Comparison of ENCODE assay signal across 9 mouse cellular contexts in genomic region chr3:9886765-9887626, GRCm38 (mm10).
A peak's percentile ranks its signal among the peaks of the same experiment; 100 is the strongest.
DNase-seq lines count a peak whose midpoint lies in the region; ATAC-seq lines count a peak whose summit lies in the region.
"Had no signal": no experiment of that assay in that cellular context is flagged by ENCODE, and none has a peak within 500 bp of the region (broad histone marks: within the 10 kb centered on the region; RNA-seq: fewer than 3 reads in every experiment).

No protein-coding gene starts in this region.

- no peak for DNase-seq in kidney, postnatal 10 days
- DNase-seq in brain, adult 2 months (ENCODE audit: low read depth, low spot score): peak; percentile 39
- DNase-seq in testis, postnatal 10 days (ENCODE audit: low spot score): no peak
- no peak for DNase-seq in ovary, postnatal 14 days (ENCODE audit: low spot score)
- no peak for DNase-seq in left cerebral cortex, adult 18-20 months (ENCODE audit: low spot score in 2 of 2)

- no peaks in the 10 kb centered on the region for H3K27me3 ChIP-seq in kidney, embryonic 16.5 days (ENCODE audit: insufficient read depth, low read length)
- no peaks in the 10 kb centered on the region for H3K27me3 ChIP-seq in limb, embryonic 15.5 days
- H3K27me3 ChIP-seq in neural tube, embryonic 14.5 days (ENCODE audit: control insufficient read depth, insufficient read depth, low read length): no peaks in the 10 kb centered on the region

- H3K4me2 ChIP-seq in kidney, embryonic 16.5 days (replicated peaks; ENCODE audit: low read depth, low read length): no peak overlapping the region
- H3K4me2 ChIP-seq in limb, embryonic 15.5 days: no peak overlapping the region
- no peak overlapping the region for H3K4me2 ChIP-seq in neural tube, embryonic 14.5 days (ENCODE audit: low read depth, low read length)

- H3K4me3 ChIP-seq in kidney, embryonic 16.5 days (ENCODE audit: low read length): no peak overlapping the region
- no peak overlapping the region for H3K4me3 ChIP-seq in limb, embryonic 15.5 days
- no peak overlapping the region for H3K4me3 ChIP-seq in neural tube, embryonic 14.5 days (ENCODE audit: low read depth, low read length)

- no peaks in the 10 kb centered on the region for H3K4me1 ChIP-seq in kidney, embryonic 16.5 days (ENCODE audit: insufficient read depth, low read length)
- no peaks in the 10 kb centered on the region for H3K4me1 ChIP-seq in limb, embryonic 15.5 days
- no peaks in the 10 kb centered on the region; the same call in 1 of the 2 replicates for H3K4me1 ChIP-seq in neural tube, embryonic 14.5 days (ENCODE audit: control insufficient read depth, insufficient read depth, low read length)

- no peak overlapping the region for H3K9ac ChIP-seq in kidney, embryonic 16.5 days (replicated peaks; ENCODE audit: low read length)
- no peak overlapping the region for H3K9ac ChIP-seq in limb, embryonic 15.5 days
- H3K9ac ChIP-seq in neural tube, embryonic 14.5 days (replicated peaks; ENCODE audit: low read depth, low read length): no peak overlapping the region
- H3K9ac ChIP-seq: liver, embryonic 14.5 days had no signal

- 68% methylated on average over 10 of the region's 10 CpGs for WGBS in kidney, embryonic 16.5 days
- WGBS in limb, embryonic 15.5 days: 70% methylated on average over 10 of the region's 10 CpGs
- WGBS in neural tube, embryonic 14.5 days: 70% methylated on average over 10 of the region's 10 CpGs

- H3K9me3 ChIP-seq in kidney, embryonic 16.5 days (ENCODE audit: low read length): no peaks in the 10 kb centered on the region
- H3K9me3 ChIP-seq in limb, embryonic 15.5 days: no peaks in the 10 kb centered on the region
- no peaks in the 10 kb centered on the region for H3K9me3 ChIP-seq in neural tube, embryonic 14.5 days (ENCODE audit: control insufficient read depth, low read length)

- no peak overlapping the region for H3K27ac ChIP-seq in kidney, embryonic 16.5 days (ENCODE audit: low read length)
- H3K27ac ChIP-seq in limb, embryonic 15.5 days: no peak overlapping the region
- no peak overlapping the region for H3K27ac ChIP-seq in neural tube, embryonic 14.5 days (ENCODE audit: low read depth, low read length)
- H3K27ac ChIP-seq: liver, embryonic 14.5 days had no signal

- ATAC-seq in kidney, embryonic 16.5 days (ENCODE audit: low FRiP score, low TSS enrichment): peak; percentile 59; the same call in 1 of the 2 replicates
- peak; percentile 30; the same call in 1 of the 2 replicates for ATAC-seq in limb, embryonic 15.5 days (ENCODE audit: insufficient number of reproducible peaks, low FRiP score, low TSS enrichment, low read depth)
- 0 out of 2 replicates have a peak, but pooled peaks have one; percentile 15 for ATAC-seq in neural tube, embryonic 14.5 days (ENCODE audit: low read depth)

- H3K36me3 ChIP-seq in kidney, embryonic 16.5 days (ENCODE audit: insufficient read depth, low read length): no peaks in the 10 kb centered on the region
- H3K36me3 ChIP-seq in limb, embryonic 15.5 days: no peaks in the 10 kb centered on the region
- no peaks in the 10 kb centered on the region for H3K36me3 ChIP-seq in neural tube, embryonic 14.5 days (ENCODE audit: control insufficient read depth, insufficient read depth, low read length)
